Mouse (Mus musculus) forebrain, embryonic 11.5 days (tissue): ENCODE results near the gene Uchl5. TPM values are rescaled to one million over a fixed set of nuclear protein-coding genes. Genes with fewer than 3 reads are reported as not detected.

Source experiments
- ATAC-seq: fragments of 200-750 bp; cut with Nextera tagmentation; replicated peaks from 2 replicates; pipeline ENCODE4 v1.8.0; 2017; ENCODE audit warnings: moderate TSS enrichment; ENCODE audit not compliant: low FRiP score
- DNase-seq: peaks from one replicate; pipeline ENCODE4 v3.0.0-alpha.2; 2017; ENCODE audit warnings: low spot score
- H3K27ac ChIP-seq: fragments of 300-500 bp; sonication (generic); 2 replicates; pipeline ENCODE4 v1.5.1; 2014; ENCODE audit warnings: low read depth, low read length
- H3K27me3 ChIP-seq: fragments of 300-500 bp; sonication (generic); 2 replicates; pipeline ENCODE4 v1.6.1; 2014; ENCODE audit warnings: mild to moderate bottlenecking, low read length, mixed read lengths; ENCODE audit not compliant: control insufficient read depth, insufficient read depth
- H3K36me3 ChIP-seq: fragments of 300-500 bp; sonication (generic); 2 replicates; pipeline ENCODE4 v1.6.1; 2014; ENCODE audit warnings: mild to moderate bottlenecking, low read length, moderate library complexity, mixed read lengths; ENCODE audit not compliant: control insufficient read depth, insufficient read depth
- H3K4me1 ChIP-seq: fragments of 300-500 bp; sonication (generic); replicated peaks from 2 replicates; pipeline ENCODE4 v1.6.1; 2014; ENCODE audit warnings: low read length, mixed read lengths; ENCODE audit not compliant: control insufficient read depth, insufficient read depth
- H3K4me2 ChIP-seq: fragments of 300-500 bp; sonication (generic); 2 replicates; pipeline ENCODE4 v1.6.1; 2014; ENCODE audit warnings: low read depth, mild to moderate bottlenecking, low read length, moderate library complexity, mixed read lengths; ENCODE audit not compliant: severe bottlenecking
- H3K4me3 ChIP-seq: fragments of 300-500 bp; sonication (generic); 2 replicates; pipeline ENCODE4 v1.5.1; 2014; ENCODE audit warnings: low read depth, low read length
- H3K9ac ChIP-seq: fragments of 300-500 bp; sonication (generic); 2 replicates; pipeline ENCODE4 v1.6.1; 2014; ENCODE audit warnings: low read length
- H3K9me3 ChIP-seq: fragments of 300-500 bp; sonication (generic); 2 replicates; pipeline ENCODE4 v1.6.1; 2016; ENCODE audit warnings: low read length, mixed read lengths; ENCODE audit not compliant: control insufficient read depth
- WGBS: fragments of 180-500 bp; shearing (Covaris S2); extraction: QIAGEN DNeasy Blood & Tissue Kit; methylation state at CpG from one replicate; pipeline ENCODE4 v1.1.7; 2014; 5-methylcytosine and 5-hydroxymethylcytosine counted together
- polyA plus RNA-seq: library from polyadenylated mRNA; unstranded; fragments of >200 nt; fragmentation: Nextera tagmentation; extraction: Ambion mirVana; gene quantifications from 2 replicates; pipeline ENCODE4 v1.2.1, GENCODE M21; 2014

The Uchl5 gene
- polyA plus RNA-seq, 1 experiment from 2014 or later = 87.8 TPM

DNA sequence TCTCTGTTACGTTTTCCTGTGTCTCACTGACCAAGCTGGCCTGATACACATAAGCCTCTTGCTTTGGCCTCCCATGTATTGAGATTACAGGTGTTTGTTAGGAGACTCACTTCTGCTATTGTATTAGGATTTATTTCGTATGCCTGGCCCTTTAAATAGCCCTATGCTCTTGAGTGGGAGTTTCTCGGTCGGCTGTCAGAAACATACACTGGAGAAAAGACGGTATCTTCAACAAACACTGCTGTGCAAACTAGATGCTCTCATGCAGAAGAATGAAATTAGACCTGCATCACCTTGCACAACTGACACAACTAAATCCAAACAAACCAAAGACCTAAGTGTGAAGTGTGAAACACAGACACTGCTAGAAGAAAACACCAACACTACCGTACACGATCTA, 4.0 kb upstream of the Uchl5 start:
- Histone ChIP-seq H3K27me3 (no peaks in the 10 kb centered on the region), H3K4me1 (no peaks in the 10 kb centered on the region; the same call in 1 of the 2 replicates), H3K4me3 (no peak overlapping the region), H3K36me3 (no peaks in the 10 kb centered on the region), H3K9me3 (no peaks in the 10 kb centered on the region), H3K9ac (no peak overlapping the region), H3K27ac (no peak overlapping the region), H3K4me2 (no peak overlapping the region)
- DNase-seq = no peak
- ATAC-seq = no peak
- 77% methylated on average over 7 of the region's 7 CpGs for WGBS

GRCm38 (mm10) chr1:143773909-143774308, 3.2 kb upstream of the Uchl5 start:
- ATAC-seq = no peak

GRCm38 (mm10) chr1:143777558-143778218, 616 bp downstream of the Uchl5 start:
- DNase-seq = no peak
- H3K36me3 ChIP-seq = no peaks in the 10 kb centered on the region
- WGBS = under 1% methylated on average over 39 of the region's 39 CpGs

More at GRCm38 (mm10) chr1:143773909-143774308, 3.2 kb upstream of the Uchl5 start:
- Histone ChIP-seq H3K4me1 (no peaks in the 10 kb centered on the region; the same call in 1 of the 2 replicates), H3K9me3 (no peaks in the 10 kb centered on the region), H3K27ac (no peak overlapping the region), H3K4me3 (no peak overlapping the region), H3K9ac (no peak overlapping the region), H3K27me3 (no peaks in the 10 kb centered on the region), H3K4me2 (no peak overlapping the region), H3K36me3 (no peaks in the 10 kb centered on the region)
- DNase-seq = no peak
- 87% methylated on average over 6 of the region's 6 CpGs for WGBS

GRCm38 (mm10) chr1:143788584-143789227, 11.6 kb downstream of the Uchl5 start:
- peak; percentile 72 for DNase-seq

More at GRCm38 (mm10) chr1:143777558-143778218, 616 bp downstream of the Uchl5 start:
- peak overlapping the region; percentile 85 for H3K4me3 ChIP-seq
- H3K9me3 ChIP-seq = no peaks in the 10 kb centered on the region
- no peaks in the 10 kb centered on the region for H3K27me3 ChIP-seq
- peak; percentile 29 for ATAC-seq
- peak overlapping the region; percentile 83 for H3K9ac ChIP-seq
- peak overlapping the region; percentile 80 for H3K4me2 ChIP-seq
- H3K27ac ChIP-seq = peak overlapping the region; percentile 15; the same call in 1 of the 2 replicates
- no peaks in the 10 kb centered on the region; the same call in 1 of the 2 replicates for H3K4me1 ChIP-seq

DNA sequence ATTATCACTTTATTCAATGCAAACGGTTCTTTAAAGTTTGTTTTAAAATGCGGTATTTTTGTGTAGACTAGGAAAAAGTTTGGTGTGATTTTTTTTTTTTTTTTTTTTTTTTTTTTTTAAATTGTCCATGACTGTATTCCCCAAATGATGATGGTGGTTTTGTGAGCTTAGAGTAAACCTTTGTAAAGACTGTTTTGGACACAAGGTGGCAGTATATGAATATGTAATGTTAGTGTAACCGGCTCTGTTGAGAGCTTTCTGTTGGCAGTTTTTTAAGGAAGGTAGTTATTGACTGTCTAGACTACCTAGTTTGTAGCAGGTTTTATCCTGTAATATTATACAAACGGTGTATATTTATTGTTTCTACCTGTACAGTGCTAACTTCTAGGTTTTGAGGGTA, 26.5 kb downstream of the Uchl5 start:
- Histone ChIP-seq H3K4me2 (no peak overlapping the region), H3K27ac (no peak overlapping the region), H3K36me3 (no peaks in the 10 kb centered on the region; the same call in 1 of the 2 replicates), H3K9ac (no peak overlapping the region), H3K4me1 (no peaks in the 10 kb centered on the region), H3K27me3 (no peaks in the 10 kb centered on the region), H3K4me3 (no peak overlapping the region), H3K9me3 (no peaks in the 10 kb centered on the region)
- no peak for DNase-seq
- WGBS = 52% methylated on average over 4 of the region's 4 CpGs
- ATAC-seq = peak; percentile 75

More at GRCm38 (mm10) chr1:143788584-143789227, 11.6 kb downstream of the Uchl5 start:
- no peaks in the 10 kb centered on the region for H3K27me3 ChIP-seq
- no peak overlapping the region for H3K27ac ChIP-seq
- no peaks in the 10 kb centered on the region for H3K4me1 ChIP-seq
- no peaks in the 10 kb centered on the region for H3K9me3 ChIP-seq
- H3K9ac ChIP-seq = no peak overlapping the region
- 72% methylated on average over 2 of the region's 2 CpGs for WGBS
- ATAC-seq = no peak
- no peak overlapping the region for H3K4me3 ChIP-seq
- no peaks in the 10 kb centered on the region for H3K36me3 ChIP-seq
- H3K4me2 ChIP-seq = no peak overlapping the region

- H3K27ac ChIP-seq = no peak overlapping the region
- no peak for ATAC-seq
- 89% methylated on average over 6 of the region's 6 CpGs for WGBS
- H3K36me3 ChIP-seq = no peaks in the 10 kb centered on the region; the same call in 1 of the 2 replicates
- H3K4me3 ChIP-seq = no peak overlapping the region
- DNase-seq = no peak
- H3K4me1 ChIP-seq = no peaks in the 10 kb centered on the region
- H3K9me3 ChIP-seq = no peaks in the 10 kb centered on the region
- no peaks in the 10 kb centered on the region for H3K27me3 ChIP-seq
- no peak overlapping the region for H3K4me2 ChIP-seq
- H3K9ac ChIP-seq = no peak overlapping the region
Observed at GRCm38 (mm10) chr1:143809062-143809461, 32.0 kb downstream of the Uchl5 start.

DNA sequence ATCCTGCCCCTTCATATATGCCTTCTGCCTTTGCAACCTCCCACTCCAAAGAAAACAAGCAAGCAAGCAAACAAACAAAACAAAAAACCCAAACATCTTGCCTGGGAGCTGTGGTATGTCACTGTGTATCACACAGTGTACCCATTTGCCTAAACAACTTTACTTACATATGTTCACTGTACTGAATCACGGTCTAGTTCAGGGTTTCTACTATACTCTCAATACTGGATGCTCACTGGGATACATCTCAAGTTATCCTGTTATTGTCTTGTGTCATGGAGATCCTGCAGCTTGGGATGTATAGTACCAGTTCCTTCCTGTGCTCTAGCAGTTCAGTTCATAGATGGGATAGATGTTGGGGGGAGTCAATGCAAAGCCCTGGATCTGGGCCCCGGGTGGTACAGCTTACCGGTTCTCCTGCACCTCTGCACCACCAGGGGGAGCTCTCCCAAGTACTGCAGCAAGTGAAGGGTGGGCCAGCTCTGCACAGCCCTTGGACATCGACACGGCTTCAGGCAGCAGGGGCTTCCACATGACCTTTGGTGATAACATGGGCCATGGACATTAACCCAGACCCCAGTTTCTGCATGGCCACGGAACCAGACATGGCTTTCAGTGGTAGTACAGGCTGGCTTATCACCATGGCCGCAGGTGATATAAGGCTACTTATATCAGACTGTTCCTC, 36.7 kb downstream of the Uchl5 start:
- Histone ChIP-seq H3K27ac (no peak overlapping the region), H3K4me2 (no peak overlapping the region), H3K9me3 (no peaks in the 10 kb centered on the region), H3K36me3 (no peaks in the 10 kb centered on the region), H3K4me3 (no peak overlapping the region), H3K4me1 (no peaks in the 10 kb centered on the region), H3K9ac (no peak overlapping the region), H3K27me3 (no peaks in the 10 kb centered on the region)
- WGBS = 48% methylated on average over 7 of the region's 7 CpGs
- DNase-seq (peak; percentile 85), ATAC-seq (peak; percentile 88)

DNA sequence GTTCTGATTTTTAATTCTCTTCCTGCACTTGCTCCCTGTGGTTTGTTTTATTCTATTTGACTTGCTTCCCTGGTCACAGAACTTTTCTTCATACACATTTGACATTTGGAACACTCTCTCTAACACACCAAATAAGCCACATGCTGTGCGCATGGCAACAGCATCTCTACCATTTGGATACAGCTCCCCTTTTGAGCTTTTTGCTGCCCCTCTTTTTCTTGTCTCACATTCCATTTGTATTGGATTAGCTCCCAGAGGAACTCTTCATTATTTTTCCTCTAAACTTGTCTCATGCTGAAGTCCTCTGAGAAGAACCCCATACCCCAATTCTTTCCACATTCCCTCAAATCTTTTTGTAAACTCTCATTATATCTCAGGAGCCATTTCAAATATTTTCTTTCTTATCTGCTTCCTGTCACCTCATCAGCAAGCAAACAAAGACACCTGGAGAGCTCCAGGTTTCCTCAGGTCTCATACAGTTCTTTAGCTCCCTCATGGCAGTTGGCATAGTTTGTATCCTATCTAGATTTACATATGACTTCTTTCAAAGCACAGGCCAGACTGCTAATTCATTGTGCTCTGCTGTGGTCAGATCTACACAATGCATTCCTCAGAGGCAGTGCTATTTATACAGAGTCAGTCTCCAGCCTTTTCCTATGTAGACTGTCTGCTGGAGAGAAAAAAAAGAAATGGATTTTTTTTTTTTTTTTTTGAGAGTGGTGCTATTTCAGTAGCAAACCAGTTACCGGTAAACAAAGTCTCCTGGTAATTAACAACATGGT, 43.2 kb downstream of the Uchl5 start:
- H3K27ac ChIP-seq = peak overlapping the region; percentile 51; the same call in 1 of the 2 replicates
- ATAC-seq (peak; percentile 84), DNase-seq (no peak)
- no peaks in the 10 kb centered on the region for H3K9me3 ChIP-seq
- peaks cover 3% of the 10 kb centered on the region; the same call in 1 of the 2 replicates for H3K4me1 ChIP-seq
- H3K36me3 ChIP-seq = no peaks in the 10 kb centered on the region
- no peak overlapping the region for H3K9ac ChIP-seq
- H3K4me3 ChIP-seq = no peak overlapping the region
- WGBS = 50% methylated on average over 2 of the region's 2 CpGs
- H3K4me2 ChIP-seq = no peak overlapping the region
- no peaks in the 10 kb centered on the region for H3K27me3 ChIP-seq
